Mouse (Mus musculus): Measurements from ENCODE around the gene Aff1.

DNA sequence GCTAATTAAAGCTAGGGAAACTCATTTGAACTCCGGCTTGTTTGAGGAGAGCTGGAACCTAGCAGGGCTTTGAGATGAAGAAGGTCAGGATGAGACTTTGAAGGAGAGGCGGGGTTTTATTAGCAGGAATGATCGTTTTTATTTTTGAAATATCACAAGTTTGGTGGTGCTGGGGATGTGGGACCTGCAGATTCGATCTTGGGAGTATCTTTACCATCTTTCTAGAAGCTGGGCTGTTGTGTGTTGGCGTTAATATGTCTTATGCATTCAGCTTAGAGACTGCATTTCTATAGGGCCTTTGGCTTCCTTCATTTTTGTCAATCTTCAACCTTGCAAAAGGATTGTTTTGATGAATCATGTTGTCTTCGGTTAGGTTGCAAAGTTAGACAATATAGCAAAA lies 1.9 kb downstream of the Aff1 start:
- TF ChIP-seq POLR2A (IDR thresholded peaks at IDR 0.05; ENCODE audit: borderline replicate concordance, extremely low read depth, low read depth, low read length) (no peak), CTCF (IDR thresholded peaks at IDR 0.05; ENCODE audit: insufficient read depth, low read length) (no peak)

Data from lung, adult 2 months (tissue).